Mouse (Mus musculus) cerebellum, adult 2 months (tissue): ENCODE measurements around the gene Vps72. TPM values are rescaled to one million over a fixed set of nuclear protein-coding genes. Genes with fewer than 3 reads are reported as not detected.

Source experiments
- DNase-seq, 2 experiments: peaks; one replicate each; pipeline ENCODE4 v3.0.0; 2021
- H3K27ac ChIP-seq: fragments of 200-500 bp; 2 replicates; pipeline ENCODE4 v1.5.1; 2012; ENCODE audit warnings: low read length, control low read depth, inconsistent platforms; ENCODE audit not compliant: insufficient read depth
- H3K27me3 ChIP-seq: fragments of 200-500 bp; 2 replicates; pipeline ENCODE4 v1.6.1; 2012; ENCODE audit warnings: inconsistent platforms, mild to moderate bottlenecking, low read length, moderate library complexity; ENCODE audit not compliant: control insufficient read depth, insufficient read depth
- H3K4me1 ChIP-seq: fragments of 200-500 bp; 2 replicates; pipeline ENCODE4 v1.6.1; 2011; ENCODE audit warnings: low read length; ENCODE audit not compliant: control insufficient read depth, insufficient read depth
- H3K4me3 ChIP-seq: fragments of 200-500 bp; replicated peaks from 2 replicates; pipeline ENCODE3; 2011; ENCODE audit warnings: mild to moderate bottlenecking, low read depth, low read length, control low read depth; ENCODE audit not compliant: insufficient read depth
- CTCF ChIP-seq: fragments of 200-500 bp; IDR thresholded peaks from 2 replicates; pipeline ENCODE4 v1.5.1; 2011; ENCODE audit warnings: low read depth, mild to moderate bottlenecking, control low read depth, low read length, moderate library complexity, borderline replicate concordance; ENCODE audit not compliant: insufficient read depth
- POLR2A ChIP-seq: fragments of 200-500 bp; IDR thresholded peaks from 2 replicates; pipeline ENCODE4 v1.6.1; 2011; ENCODE audit warnings: low read length, control low read depth, borderline replicate concordance; ENCODE audit not compliant: insufficient read depth
- WGBS: fragments of 180-500 bp; shearing (Covaris S2); methylation state at CpG from one replicate; pipeline ENCODE4 v1.1.7; 2018; 5-methylcytosine and 5-hydroxymethylcytosine counted together
- polyA plus RNA-seq: library from polyadenylated mRNA; depleted of rRNA; stranded (reverse); fragments of >200 nt; gene quantifications from 2 replicates; pipeline ENCODE4 v1.2.3, GENCODE M21; 2012

Gene Vps72
- polyA plus RNA-seq, 1 experiment = 71.7 TPM

- DNase-seq = peak; percentile 39 to 49
- WGBS = 18% methylated on average over 6 of the region's 6 CpGs
- no peak overlapping the region for H3K27ac ChIP-seq
- peaks cover 3% of the 10 kb centered on the region; the same call in 1 of the 2 replicates for H3K4me1 ChIP-seq
- H3K4me3 ChIP-seq = peak overlapping the region; percentile 46
- no peaks in the 10 kb centered on the region for H3K27me3 ChIP-seq
- TF ChIP-seq POLR2A (no peak), CTCF (no peak)
Observed at GRCm38 (mm10) chr3:95135023-95135422, 24.2 kb downstream of the Vps72 start.

GRCm38 (mm10) chr3:95135433-95136052, 24.7 kb downstream of the Vps72 start:
- no peak for DNase-seq
- Histone ChIP-seq H3K27me3 (no peaks in the 10 kb centered on the region), H3K27ac (no peak overlapping the region), H3K4me3 (peak overlapping the region; percentile 13), H3K4me1 (peaks cover 2% of the 10 kb centered on the region; the same call in 1 of the 2 replicates)
- TF ChIP-seq CTCF (no peak), POLR2A (no peak)
- 75% methylated on average over 7 of the region's 7 CpGs for WGBS

- H3K4me1 ChIP-seq = peaks cover 2% of the 10 kb centered on the region; the same call in 1 of the 2 replicates
- TF ChIP-seq CTCF = no peak
- no peak for TF ChIP-seq POLR2A
- WGBS = 93% methylated on average over 3 of the region's 3 CpGs
- H3K27ac ChIP-seq = no peak overlapping the region
- DNase-seq = no peak
- H3K27me3 ChIP-seq = no peaks in the 10 kb centered on the region
- H3K4me3 ChIP-seq = no peak overlapping the region
Observed at GRCm38 (mm10) chr3:95136336-95136735, 25.5 kb downstream of the Vps72 start.

DNA sequence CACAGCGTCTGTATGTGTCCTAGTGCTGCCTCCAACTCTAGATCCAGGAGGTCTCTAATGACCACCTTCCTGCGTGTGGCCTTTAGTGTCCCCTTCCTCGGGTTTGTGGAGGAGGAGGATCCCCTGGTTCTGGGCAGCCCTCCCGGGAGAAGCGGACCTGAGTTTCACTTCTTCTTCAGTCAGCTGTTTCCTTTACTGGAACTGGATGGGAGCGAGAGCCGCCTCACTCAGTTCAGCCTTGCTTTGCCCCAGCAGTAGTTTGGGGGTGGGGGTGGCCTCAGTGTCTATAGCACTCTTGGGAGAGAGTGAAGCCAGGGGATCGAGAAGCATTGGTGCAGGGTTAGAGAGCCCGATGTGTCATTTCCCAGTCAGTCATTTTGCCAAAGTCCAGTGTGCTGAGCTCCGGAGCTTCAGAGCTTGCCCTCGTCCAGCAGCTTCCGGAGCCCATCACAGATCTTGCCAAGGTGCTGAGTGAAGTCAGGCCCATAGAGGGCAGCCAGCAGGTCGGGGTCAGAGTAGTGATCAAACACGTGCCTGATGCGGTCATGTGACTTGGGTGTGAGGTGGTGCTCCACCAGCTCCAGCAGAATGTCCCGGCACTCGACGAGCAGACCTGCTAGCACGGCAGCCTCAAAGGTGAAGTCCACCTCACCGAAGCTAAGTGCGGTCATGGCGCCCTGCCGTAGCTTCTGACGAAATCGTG, 28.9 kb downstream of the Vps72 start:
- DNase-seq = no peak
- 73% methylated on average over 25 of the region's 25 CpGs for WGBS
- Histone ChIP-seq H3K27ac (no peak overlapping the region), H3K4me3 (no peak overlapping the region), H3K27me3 (no peaks in the 10 kb centered on the region), H3K4me1 (peaks cover 2% of the 10 kb centered on the region; the same call in 1 of the 2 replicates)
- TF ChIP-seq CTCF (no peak), POLR2A (no peak)

DNA sequence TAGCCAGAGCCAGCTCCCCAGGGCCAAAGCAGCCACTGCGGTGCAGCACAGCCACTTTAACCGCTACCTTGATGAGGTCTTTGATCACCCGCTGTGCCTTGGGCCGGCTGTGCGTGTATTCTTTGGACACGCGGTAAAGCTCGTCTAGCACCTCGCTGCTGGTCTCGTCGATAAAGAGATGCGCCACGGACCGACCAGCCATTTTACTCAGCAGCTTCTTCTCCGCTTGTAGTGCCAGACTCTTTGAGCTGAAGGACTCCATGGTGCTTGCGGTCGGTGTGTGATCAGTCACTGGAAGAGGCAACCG, 29.4 kb downstream of the Vps72 start:
- DNase-seq = no peak
- H3K4me3 ChIP-seq = no peak overlapping the region
- 63% methylated on average over 18 of the region's 18 CpGs for WGBS
- no peaks in the 10 kb centered on the region for H3K27me3 ChIP-seq
- H3K27ac ChIP-seq = no peak overlapping the region
- TF ChIP-seq POLR2A = no peak
- TF ChIP-seq CTCF = no peak
- peaks cover 2% of the 10 kb centered on the region; the same call in 1 of the 2 replicates for H3K4me1 ChIP-seq

DNA sequence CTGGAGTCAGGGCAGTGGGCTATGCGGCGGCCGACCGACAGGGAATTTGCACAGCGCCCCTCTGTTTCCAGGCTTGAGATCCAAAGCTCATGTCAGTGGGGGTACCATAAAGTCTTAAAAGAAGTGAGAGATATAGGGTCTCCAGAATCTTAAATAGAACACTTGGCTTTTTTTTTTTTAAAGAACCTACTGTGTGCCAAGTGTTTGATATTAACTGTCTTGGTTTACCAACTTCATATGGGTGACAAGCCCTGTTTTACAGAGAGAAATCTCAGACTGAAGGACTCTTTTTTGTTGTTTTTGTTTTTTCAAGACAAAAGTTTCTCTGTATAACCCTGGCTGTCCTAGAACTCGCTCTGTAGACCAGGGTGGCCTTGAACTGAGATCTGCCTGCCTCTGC, 30.0 kb downstream of the Vps72 start:
- Histone ChIP-seq H3K27ac (no peak overlapping the region), H3K27me3 (no peaks in the 10 kb centered on the region), H3K4me1 (no peaks in the 10 kb centered on the region; the same call in 1 of the 2 replicates), H3K4me3 (no peak overlapping the region)
- no peak for DNase-seq
- TF ChIP-seq POLR2A (no peak), CTCF (no peak)
- WGBS = 93% methylated on average over 6 of the region's 6 CpGs

DNA sequence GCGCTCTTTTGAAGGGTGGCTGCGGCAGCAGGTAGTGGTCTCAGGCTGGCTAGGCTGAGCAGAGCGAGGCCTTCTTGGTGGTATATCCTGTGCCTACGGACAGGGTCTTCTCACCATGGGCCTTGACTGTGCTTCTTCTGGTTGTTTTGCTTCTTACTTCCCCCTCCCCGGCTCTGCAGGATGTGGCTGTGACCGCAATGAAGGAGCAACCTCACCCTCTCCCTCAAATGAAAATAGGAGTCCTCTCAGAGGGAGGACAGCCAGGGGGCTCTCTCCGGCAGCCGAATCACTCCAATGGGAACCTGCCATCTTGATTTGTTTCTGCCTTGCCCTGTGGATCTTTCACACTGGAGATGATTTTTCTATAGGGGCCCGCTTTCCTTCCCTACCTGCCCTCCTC, 30.7 kb downstream of the Vps72 start:
- TF ChIP-seq CTCF (no peak), POLR2A (no peak)
- no peaks in the 10 kb centered on the region; the same call in 1 of the 2 replicates for H3K4me1 ChIP-seq
- no peak overlapping the region for H3K4me3 ChIP-seq
- H3K27ac ChIP-seq = no peak overlapping the region
- WGBS = 99% methylated on average over 9 of the region's 9 CpGs
- no peaks in the 10 kb centered on the region for H3K27me3 ChIP-seq
- DNase-seq = no peak
